ENCODE assay signal across 16 mouse cellular contexts in genomic region chr11:59727204-59727603, GRCm38 (mm10).
"Had no signal": no experiment of that assay in that cellular context is flagged by ENCODE, and none has a peak within 500 bp of the region (broad histone marks: within the 10 kb centered on the region; RNA-seq: fewer than 3 reads in every experiment).

No protein-coding gene starts in this region.

- H3K9me3 ChIP-seq: intestine, embryonic 15.5 days; limb, embryonic 15.5 days; liver, embryonic 12.5 days; midbrain, embryonic 10.5 days; neural tube, embryonic 15.5 days had no signal

- H3K27me3 ChIP-seq: intestine, embryonic 15.5 days; limb, embryonic 15.5 days; liver, embryonic 12.5 days; neural tube, embryonic 15.5 days had no signal

- H3K9ac ChIP-seq: intestine, embryonic 15.5 days; limb, embryonic 15.5 days; liver, embryonic 12.5 days; lung, embryonic 14.5 days; neural tube, embryonic 15.5 days had no signal

- ATAC-seq: intestine, embryonic 15.5 days; liver, embryonic 12.5 days had no signal

- H3K4me3 ChIP-seq: intestine, embryonic 15.5 days; limb, embryonic 15.5 days; liver, embryonic 12.5 days; midbrain, embryonic 10.5 days; myocyte; neural tube, embryonic 15.5 days had no signal

- H3K27ac ChIP-seq: intestine, embryonic 15.5 days; limb, embryonic 15.5 days; liver, embryonic 12.5 days; midbrain, embryonic 10.5 days; neural tube, embryonic 15.5 days had no signal

- H3K4me2 ChIP-seq: intestine, embryonic 15.5 days; limb, embryonic 15.5 days; liver, embryonic 12.5 days; lung, embryonic 14.5 days; neural tube, embryonic 15.5 days had no signal

- DNase-seq: kidney, adult 2 months; kidney, postnatal 10 days; layer of hippocampus, adult 9-11 months; layer of hippocampus, postnatal 36 days; lung, embryonic 14.5 days; lung, postnatal 4 days; midbrain, embryonic 14.5 days; spleen, adult 18-20 months; thymus, adult 18-20 months; thymus, postnatal 14 days had no signal
